Mouse (Mus musculus): ENCODE results near the gene Kifc3.
"Not testable (repeated sequence)": the region's sequence is repeated elsewhere in the genome, so short reads cannot be mapped to it uniquely, and the experiment has no call there.

Kifc3 gene

DNA sequence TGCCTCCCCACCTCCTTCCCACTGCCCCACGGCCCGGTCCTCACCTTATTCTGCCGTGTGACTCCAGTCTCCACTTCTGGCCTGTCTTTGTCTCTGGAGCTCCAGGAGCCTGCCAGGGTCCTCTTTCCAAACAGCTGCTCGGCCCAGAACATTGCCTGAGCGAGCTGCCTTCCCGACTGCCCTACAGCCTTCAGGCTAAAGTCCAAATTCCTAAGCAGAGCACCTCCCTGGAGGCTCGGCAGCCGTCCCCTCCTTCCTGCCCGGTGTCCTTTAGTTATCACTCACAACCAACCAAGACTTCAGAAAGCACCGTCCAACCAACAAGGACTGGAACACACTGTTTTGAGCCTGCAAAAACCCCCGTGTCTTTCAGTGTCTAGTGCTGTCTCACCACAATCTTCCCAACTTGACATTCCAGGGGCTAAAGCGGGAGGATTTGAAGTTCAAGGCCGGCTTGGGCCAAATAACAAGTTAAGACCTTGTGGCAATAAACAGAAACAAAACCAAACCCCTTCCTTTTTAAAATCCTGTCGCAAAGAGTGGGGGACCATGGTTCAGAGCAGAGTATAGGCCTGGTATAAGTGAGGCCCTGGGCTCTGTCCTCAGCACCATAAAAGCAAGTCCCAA, at the start of gene Kifc3:
Gene Kifc3, minus strand, starts transcription at position 164 of the 627 bp plus-strand sequence.
- peak; percentile 74 for DNase-seq

DNA sequence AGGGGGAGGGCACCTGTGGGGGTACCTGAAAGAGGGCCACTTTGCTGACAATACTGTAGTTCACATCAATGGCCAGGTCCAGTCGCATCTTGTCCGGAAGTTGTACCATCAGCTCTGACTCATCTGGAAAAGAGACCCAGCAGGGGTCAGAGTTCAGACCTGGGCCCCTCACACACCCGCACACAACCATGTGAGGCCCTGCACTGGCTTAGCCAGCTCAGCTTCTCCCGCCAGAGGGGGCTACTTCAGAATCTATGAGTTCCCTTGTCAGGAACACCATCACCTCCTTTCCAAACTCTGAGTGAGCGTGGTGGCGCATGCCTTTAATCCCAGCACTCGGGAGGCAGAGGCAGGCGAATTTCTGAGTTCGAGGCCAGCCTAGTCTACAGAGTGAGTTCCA, 49.4 kb upstream of the Kifc3 start:
- no peak for DNase-seq

DNA sequence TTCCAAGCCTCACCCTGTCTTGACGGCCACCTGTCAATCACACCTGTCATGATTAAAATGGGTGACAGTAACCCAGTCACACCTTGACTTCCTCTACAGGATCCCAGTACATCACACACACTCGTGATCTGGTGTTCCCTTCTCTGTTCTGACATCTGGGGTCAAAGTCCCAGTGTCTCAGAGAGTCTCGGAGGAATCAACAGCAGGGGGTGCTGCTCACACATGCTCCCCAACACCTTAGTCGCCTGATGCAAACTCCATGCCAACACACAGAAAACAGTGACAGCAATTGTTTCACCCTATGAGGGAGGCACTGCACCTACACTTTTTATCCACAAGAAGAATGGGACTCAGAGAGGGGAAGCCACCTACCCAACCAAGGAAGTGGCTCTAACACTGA, 47.2 kb upstream of the Kifc3 start:
- DNase-seq: peak; percentile 25

DNA sequence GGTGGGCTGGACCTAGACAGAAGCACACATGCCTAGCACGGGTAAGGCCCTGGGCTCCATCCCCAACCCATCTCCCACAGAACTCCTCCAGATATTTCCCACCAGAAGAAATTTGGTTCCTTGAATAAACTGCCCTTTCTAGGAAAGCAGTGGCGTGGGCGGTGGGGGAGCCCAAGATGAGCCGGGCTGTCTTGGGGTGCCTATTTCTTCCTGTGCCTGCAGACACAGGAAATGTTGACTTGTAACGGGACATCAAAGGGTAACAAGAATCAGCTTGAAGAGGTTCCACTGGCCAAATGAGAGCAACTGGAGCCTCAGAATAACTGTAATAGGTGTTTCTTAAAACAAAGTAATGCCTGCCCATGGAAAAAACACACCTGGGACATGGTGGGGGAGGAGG, 44.7 kb upstream of the Kifc3 start:
- DNase-seq: no peak

DNA sequence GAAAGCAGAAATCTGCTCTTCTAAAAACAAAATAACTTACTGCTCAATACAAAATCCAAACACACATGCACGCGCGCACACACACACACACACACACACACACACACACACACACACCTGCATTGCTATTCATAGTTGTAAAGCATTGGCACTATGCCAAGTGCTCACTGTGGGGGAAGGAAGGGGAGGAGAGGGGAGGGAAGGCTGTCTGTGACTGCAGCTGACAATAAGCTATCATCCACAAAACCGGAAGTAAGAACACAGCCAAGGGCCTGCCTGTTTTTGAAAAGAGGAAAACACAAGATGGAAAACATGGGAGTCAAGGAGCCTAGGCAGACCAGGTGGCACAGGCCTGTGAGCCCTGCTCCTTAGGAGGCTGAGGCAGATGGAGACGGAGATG, 42.6 kb upstream of the Kifc3 start:
- DNase-seq: peak; percentile 45

DNA sequence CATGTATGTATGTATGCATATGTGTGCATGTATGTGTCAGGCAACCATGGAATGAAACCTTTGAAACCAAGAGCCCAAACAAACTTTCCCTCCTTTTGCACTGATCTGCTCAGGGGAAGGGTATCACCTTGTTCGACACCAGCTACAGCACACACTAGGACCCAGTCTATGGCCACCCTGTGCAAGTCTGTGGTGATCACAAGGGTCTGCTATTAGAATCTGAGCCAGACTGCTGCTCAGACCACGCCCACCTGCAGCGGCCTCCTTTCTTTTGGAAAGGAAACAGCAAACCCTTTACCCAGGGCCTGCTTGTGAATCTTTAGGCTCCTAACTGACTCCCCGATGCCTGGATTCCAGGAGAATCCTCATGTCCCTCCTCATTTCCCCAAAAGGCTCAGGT, 41.2 kb upstream of the Kifc3 start:
- DNase-seq: no peak

DNA sequence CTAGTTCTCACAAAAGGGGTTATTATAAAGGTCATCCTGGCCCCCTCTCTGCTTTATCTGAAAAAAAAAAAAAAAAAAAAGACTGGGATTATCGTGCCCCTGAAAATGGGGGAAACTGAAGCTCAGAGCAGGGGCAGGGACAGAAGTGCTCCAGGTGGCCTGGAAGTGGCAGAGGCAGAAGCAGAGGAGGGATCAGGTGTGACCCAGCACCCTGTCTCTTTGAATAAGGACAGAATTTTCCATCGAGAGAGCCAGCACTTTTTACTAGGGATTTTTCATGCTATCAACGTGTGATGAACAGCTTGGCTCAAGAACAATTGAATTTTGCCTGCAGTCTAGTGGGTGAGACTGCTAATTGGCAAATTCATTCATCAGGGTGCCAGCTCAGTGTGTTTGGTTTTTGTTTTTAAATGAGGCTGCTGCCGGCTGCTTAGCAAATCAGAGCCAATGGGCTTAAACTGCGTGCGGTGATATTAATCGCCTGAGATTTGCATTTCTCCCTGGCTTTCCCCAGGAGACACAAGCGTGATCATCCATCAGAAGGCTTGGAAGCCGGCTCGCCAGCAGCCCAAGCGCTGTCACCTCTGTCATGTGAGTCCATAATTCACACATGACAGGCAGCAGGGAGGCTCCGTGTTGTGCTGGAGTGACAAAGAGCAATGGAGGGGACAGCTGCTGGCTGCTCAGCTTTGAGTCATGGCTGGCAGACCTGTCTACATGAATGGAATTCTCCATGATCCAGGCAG, 40.4 kb upstream of the Kifc3 start:
- DNase-seq: peak; percentile 45

DNA sequence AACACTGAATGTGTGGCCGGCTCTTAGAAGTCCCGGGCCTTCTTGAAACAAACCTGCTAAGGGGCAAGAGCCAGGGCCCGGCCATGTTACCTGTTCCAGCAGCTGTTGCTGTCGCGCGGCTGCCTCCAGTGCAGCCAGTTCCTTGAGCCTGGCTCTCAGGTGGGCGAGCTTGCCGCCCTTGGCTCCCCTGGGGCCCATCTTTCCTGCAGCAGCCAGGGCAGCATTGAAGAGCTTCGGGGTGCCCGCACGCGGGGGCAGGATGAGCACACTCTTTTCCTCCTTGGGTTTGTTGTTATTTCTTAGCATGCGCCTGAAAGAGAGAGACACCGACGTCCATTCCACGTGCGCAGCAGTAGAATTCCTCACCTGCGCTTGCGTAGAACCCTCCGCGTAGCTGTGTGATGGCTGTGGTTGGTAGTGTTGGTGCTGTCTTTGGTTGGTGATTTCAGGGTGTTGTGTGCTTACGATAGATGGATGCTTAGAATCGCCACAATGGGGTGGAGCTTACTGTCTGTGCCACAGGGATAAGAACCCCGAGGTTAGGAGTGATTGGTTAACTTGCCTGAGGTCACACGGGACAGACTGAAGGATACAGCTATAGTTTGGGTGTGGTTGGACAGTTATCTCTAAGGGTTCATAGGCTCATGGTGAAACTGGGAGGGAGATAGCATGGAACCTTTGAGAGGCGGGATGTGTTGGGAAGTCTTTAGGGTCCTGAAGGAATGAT, 39.6 kb upstream of the Kifc3 start:
- DNase-seq: no peak

DNA sequence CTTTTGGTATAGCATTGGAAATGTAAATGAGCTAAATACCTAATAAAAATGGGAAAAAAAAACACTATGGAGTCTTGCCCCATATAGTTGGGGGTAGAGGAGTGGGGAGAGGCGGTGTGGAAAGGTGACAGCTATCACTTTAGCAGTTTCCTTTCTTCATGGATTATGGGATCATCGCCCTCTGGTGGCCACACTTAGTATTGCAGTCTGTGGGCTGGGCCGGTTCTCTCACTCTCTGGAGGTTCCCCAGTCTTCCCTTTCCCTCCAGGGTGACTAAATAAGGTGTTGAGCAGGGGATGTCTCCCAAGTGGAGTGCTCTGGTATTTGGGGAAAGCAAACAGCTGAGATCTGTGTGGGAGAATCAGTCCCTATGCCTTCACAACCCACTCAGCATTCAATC, 33.1 kb upstream of the Kifc3 start:
- peak; percentile 83 for DNase-seq

DNA sequence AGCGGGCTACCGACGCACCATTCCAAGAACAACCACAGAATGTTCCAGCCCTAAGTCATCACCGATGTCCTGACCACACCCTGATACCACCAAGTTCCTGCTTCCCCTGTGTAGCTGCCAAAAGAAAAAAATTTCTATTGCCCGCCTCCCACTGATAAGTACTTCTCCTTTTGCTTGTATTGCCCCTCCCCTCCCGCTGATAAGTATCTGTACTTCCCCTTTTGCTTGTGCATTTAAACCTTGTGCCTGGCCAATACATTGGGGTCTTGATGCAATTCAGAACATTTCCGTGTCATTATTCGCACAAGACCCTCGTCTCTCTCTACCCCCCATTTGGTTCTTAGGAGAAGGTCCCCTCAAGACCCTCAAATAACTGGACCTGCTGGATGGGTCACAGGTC, 27.5 kb upstream of the Kifc3 start:
- DNase-seq: not testable (repeated sequence)

DNA sequence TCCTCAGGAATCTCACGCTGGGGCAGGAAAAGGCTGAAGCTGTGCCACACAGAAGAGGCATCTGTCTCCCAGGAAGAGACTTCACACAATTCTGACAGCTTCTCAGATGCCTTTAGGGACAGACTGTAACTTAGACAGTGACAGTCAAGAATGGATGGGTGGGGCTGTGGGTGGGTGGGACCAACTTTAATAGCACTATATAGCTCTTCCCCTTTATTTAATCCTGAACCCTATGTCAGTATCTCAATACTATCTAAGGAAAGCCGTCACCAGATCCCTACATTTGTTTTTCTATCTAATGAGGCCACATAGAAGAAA, 24.5 kb upstream of the Kifc3 start:
- DNase-seq: no peak

DNA sequence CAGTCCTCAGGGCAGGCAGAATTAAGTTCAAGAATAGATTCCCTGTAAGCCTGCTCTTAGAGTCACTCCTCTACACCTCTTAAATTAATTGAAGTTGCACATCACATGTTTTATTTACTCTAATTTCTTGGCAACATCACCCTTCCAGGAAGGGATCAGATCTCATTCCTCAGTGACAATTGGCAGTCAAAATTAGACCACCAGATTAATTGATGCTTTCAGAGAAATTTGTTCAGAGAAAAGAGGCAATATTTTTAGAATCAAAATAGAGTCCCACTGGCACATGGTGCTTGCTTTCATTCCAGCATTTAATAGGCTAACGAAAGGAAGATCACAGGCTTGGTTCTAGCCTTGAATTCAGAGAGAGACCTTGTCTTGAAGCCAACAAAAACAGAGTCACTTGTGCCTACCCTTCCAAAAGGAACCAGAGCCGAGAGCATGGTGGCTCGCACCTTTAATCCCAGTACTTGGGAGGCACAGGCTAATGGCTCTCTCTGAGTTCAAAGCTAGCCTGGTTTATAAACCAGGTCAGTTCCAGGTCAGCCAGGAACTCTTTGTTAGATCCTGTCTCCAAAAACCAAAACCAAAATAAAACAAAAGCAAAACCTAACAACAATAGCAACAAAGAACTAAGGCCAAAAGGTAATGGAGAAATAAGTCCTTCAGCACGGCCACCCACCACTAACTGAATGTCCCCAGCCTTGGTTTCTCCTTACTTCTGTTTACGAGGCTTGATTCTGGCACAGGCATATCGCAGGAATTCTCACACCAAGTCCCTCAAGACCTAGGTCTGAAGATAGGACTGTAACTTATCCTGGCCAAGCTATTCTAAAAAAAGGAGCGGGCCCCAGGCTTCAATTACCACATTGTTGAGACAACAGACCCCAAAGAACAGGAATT, 23.9 kb upstream of the Kifc3 start:
- DNase-seq: no peak

DNA sequence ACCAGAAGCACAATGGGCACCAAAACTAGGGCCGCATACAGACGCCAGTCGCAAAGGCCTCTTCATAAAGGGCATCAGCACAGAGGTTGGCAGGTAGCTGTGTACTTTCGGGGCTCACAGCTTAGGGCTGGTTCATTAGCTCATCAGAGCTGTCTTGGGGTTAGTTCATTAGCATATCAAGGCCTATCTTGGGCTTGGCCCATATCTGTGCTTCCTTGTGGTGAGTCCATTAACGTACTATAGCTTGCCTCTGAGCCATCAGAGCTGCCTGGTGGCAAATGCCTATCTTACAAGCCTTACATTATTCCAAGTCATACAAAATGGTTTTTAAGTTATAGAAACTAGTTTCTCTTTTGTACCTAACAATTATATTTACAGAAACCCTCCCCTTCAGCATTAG, 21.4 kb upstream of the Kifc3 start:
- no peak for DNase-seq

DNA sequence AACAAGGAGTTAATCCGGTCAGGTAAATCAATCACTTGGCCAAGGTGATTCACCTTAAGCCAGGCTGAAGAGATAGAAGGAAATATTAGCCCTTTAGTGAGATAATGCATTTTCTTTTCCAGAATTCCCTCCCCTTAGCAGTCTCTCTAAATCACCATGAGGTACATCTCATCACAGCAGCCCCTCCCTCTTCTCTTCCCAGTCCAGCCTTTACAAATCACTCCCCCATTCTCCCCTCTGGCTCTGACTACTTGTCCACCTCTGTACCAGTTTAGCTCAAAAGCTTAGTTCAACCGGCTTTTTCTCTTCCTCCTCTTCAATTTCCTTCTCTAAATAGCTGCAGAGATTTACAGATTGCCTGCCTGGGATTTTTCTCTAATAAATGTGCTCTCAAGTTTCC, 18.4 kb upstream of the Kifc3 start:
- DNase-seq: no peak

DNA sequence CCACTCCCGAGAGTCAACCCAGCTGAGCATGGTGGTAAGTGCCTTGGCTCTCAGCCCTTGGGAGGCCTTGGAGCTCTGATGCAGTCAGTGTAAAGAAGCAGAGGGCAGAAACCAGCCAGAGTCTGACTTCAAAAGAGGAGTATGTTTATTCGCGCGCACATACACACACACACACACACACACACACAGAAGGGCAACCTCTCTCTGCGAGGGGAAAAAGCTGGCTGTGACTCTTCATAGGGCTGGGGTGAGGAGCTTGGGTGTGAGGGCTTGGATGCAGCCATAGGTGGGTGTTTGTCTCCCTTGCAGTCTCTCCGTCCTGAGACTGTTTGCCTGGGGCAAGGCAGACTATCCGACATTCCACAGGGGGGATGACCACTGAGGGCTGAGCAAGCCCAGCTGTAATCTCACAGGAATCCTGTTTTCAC, 18.0 kb upstream of the Kifc3 start:
- DNase-seq: no peak

DNA sequence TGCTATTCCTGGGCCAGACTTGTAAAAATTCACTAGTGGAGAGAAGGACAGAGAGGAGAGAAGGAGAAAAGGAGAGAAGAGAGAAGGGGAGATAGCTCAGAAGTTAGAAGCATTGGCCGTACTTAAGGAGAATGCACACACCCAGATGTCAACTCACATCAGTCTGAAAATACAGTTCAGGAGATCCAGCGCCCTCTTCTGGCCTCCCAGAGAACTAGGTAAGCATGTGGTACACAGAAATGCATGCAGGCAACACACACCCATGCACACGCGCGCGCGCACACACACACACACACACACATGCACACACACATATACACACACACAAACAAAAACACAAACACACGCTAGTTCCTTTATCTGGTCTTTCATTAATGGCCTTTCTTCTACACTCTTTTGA, 17.0 kb upstream of the Kifc3 start:
- DNase-seq: no peak

DNA sequence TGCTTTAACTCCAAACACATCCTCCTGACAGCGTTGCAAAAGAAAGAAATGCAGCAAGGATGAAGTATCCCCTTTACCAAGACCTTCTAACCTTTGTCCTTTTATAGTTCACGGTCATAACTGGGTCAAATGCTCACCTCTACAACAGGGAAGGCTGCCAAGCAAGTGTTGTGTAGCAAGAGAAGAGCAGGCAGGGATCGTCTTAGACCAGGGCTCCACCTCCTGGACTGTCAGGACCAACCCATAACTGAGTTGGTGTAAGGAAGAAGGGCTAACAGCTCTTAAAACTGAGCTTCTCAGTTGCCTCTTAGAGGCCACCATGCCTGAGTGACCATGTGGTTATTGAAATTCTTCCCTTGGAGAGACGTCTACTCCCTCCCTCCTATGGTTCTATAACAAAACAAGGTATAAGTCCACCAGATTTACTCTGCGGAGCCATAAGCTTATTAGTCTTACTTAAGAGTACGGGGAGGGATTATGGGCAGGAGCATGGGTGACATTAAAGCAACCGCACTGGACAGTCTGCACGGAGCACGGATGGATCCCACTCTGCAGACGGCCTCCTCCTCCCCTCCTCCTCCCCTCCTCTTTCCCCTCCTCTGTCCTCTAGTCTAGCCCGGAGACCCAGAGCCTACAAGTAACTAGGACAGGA, 13.2 kb upstream of the Kifc3 start:
- no peak for DNase-seq

DNA sequence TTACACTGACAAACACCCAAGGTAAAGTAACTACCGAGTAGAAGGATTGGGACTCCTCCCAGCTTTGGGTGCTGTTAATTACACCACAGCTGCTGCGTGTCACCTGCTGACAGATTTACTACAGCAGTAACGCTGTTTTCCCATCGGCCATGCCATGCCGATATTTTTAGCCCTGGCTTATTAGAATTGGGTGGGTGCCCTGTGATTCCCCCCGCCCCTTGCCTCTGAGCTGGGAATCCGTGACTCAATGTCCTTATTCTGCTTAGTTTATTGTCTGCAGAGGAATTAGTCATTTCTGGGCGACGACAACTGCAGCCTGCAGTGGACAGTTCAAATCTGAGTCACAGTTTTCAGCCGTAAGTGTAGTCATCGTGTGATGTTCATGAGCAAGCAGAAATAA, 7.3 kb upstream of the Kifc3 start:
- no peak for DNase-seq

DNA sequence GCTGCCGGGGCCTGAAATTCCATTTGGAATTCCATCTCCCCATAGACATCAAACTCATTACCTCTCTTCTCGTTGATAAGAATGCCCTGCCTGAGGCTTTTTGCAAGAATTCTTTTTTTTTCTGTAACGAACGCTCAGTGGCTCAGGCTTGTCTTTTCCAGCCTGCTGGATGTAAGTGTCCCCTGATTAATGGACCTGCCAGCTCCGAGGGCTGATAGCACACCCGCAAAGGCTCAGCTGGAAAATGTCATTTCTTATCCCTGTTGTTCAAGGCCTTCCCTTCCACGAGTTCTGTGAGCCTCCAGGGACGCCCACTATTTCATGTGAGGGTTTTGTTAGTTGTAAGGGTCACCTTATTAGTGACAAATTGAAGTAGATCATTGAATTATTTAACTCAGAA, 3.3 kb upstream of the Kifc3 start:
- no peak for DNase-seq

DNA sequence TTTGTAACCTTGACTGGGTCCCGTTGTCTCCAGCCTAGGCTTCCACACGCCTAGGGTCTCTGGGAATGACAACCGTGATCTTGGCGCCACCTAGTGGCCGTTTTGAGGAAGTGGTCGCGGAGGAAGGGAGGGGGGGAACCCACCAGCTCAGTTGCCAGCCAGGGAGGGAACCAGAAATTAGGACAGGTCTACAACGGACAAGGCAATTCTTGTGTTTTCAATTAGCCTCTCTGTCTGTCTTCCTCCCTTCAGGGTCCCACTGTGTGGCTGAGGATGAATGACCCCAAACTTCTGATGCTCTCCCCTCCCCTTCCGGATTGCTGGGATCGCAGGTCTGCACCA, 1.4 kb upstream of the Kifc3 start:
- peak; percentile 77 for DNase-seq

DNA sequence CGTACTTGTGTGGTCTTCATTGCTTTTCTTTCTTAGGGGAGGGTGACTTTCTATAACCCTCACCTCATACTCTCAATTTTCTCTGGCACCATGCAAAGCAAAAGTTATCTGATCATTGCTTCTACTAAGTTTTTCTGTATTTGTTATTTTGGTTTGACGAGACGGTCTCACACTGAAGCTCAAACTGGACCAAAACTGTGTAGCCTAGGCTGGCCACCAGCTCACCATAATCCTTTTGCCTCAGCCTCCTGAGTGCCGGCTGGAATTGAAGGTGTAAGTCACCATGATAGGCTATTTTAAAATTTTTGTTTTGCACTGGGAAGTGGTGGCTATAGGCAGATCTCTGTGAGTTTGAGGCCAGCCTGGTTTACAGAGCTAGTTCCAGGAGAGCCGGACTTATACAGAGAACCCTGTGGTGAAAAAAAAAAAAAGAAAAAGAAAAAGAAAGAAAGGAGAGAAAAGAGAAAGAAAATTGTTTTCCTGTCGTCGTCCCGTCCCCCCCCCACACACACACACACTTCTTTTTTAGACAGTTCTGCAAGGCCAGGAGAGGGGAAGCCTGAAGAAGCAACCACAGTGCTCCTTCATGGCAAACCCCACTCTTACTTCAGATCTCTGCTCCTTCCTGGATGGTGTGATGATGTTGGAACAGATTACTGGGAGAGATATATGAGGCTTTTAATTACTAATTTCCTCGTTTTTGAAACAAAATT, 870 bp upstream of the Kifc3 start:
- DNase-seq: no peak

DNA sequence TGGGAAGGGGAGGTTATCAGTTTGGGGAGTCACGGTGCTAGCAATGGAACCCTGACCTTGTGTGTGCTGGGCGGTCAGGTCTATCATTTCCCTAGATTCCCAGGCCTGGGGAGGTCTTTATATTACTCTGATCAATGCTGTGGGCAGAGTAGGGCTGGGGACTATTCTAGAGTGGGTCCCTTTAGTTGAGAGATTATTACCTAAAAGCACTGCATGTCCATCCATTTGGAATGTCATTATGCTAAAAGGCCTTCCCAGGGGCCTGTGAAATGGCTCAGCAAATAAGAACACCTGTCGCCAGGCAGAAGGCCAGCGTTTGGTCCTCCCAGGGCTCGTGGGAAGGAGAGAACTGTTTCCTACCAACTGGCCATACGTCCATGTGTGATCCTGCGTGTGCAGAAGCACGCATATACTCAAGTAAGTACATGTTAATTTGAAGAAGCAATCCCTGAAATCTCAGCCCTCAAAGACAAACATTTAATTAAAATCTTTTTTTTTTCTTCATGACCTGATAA, 499 bp downstream of the Kifc3 start:
- peak; percentile 57 for DNase-seq
